Mouse (Mus musculus): ENCODE measurements at regions not wholly inside any gene's neighbourhood (a gene's known extent, or its start where the extent isn't known, plus 50 kb on each side); places are given as distances from the start of the nearest gene placed in this dataset.

GRCm38 (mm10) chr12:27159416-27160062, 182.8 kb downstream of the Sox11 start:
- no peaks in the 10 kb centered on the region for H3K36me3 ChIP-seq (ENCODE audit: control insufficient read depth, insufficient read depth)
- WGBS (ENCODE audit: insufficient replicate concordance) = 65% methylated on average over 8 of the region's 8 CpGs
- H3K9ac ChIP-seq (ENCODE audit: low read depth, low read length) = no peak overlapping the region
- no peak for ATAC-seq (ENCODE audit: low read depth)
- H3K4me2 ChIP-seq (ENCODE audit: low read depth, low read length) = no peak overlapping the region
- H3K27ac ChIP-seq (ENCODE audit: low read length) = no peak overlapping the region
- no peaks in the 10 kb centered on the region for H3K4me1 ChIP-seq (ENCODE audit: control insufficient read depth, low read depth, low read length)
- H3K9me3 ChIP-seq (replicated peaks; ENCODE audit: control insufficient read depth, low read length) = no peaks in the 10 kb centered on the region
- H3K27me3 ChIP-seq (ENCODE audit: control insufficient read depth, insufficient read depth, low read depth, low read length) = no peaks in the 10 kb centered on the region
- no peak overlapping the region for H3K4me3 ChIP-seq (ENCODE audit: low read depth, low read length)

GRCm38 (mm10) chr12:27150871-27151853, 191.2 kb downstream of the Sox11 start:
- Histone ChIP-seq H3K9ac (ENCODE audit: low read depth, low read length) (no peak overlapping the region), H3K4me1 (ENCODE audit: control insufficient read depth, low read depth, low read length) (no peaks in the 10 kb centered on the region), H3K9me3 (replicated peaks; ENCODE audit: control insufficient read depth, low read length) (no peaks in the 10 kb centered on the region), H3K36me3 (ENCODE audit: control insufficient read depth, insufficient read depth) (no peaks in the 10 kb centered on the region), H3K27ac (ENCODE audit: low read length) (no peak overlapping the region), H3K4me2 (ENCODE audit: low read depth, low read length) (no peak overlapping the region), H3K4me3 (ENCODE audit: low read depth, low read length) (no peak overlapping the region), H3K27me3 (ENCODE audit: control insufficient read depth, insufficient read depth, low read depth, low read length) (no peaks in the 10 kb centered on the region)
- WGBS (ENCODE audit: insufficient replicate concordance) = 39% methylated on average over 13 of the region's 13 CpGs
- no peak for ATAC-seq (ENCODE audit: low read depth)

GRCm38 (mm10) chr12:27143310-27143709, 199.1 kb downstream of the Sox11 start:
- Histone ChIP-seq H3K4me2 (ENCODE audit: low read depth, low read length) (no peak overlapping the region), H3K4me1 (ENCODE audit: control insufficient read depth, low read depth, low read length) (no peaks in the 10 kb centered on the region), H3K36me3 (ENCODE audit: control insufficient read depth, insufficient read depth) (no peaks in the 10 kb centered on the region), H3K4me3 (ENCODE audit: low read depth, low read length) (no peak overlapping the region), H3K27me3 (ENCODE audit: control insufficient read depth, insufficient read depth, low read depth, low read length) (no peaks in the 10 kb centered on the region), H3K9me3 (replicated peaks; ENCODE audit: control insufficient read depth, low read length) (no peaks in the 10 kb centered on the region), H3K27ac (ENCODE audit: low read length) (no peak overlapping the region), H3K9ac (ENCODE audit: low read depth, low read length) (no peak overlapping the region)
- 70% methylated on average over 8 of the region's 8 CpGs for WGBS (ENCODE audit: insufficient replicate concordance)
- ATAC-seq (ENCODE audit: low read depth) = no peak

GRCm38 (mm10) chr12:27140335-27140702, 202.1 kb downstream of the Sox11 start:
- Histone ChIP-seq H3K4me2 (ENCODE audit: low read depth, low read length) (no peak overlapping the region), H3K27me3 (ENCODE audit: control insufficient read depth, insufficient read depth, low read depth, low read length) (no peaks in the 10 kb centered on the region), H3K36me3 (ENCODE audit: control insufficient read depth, insufficient read depth) (no peaks in the 10 kb centered on the region), H3K9ac (ENCODE audit: low read depth, low read length) (no peak overlapping the region), H3K27ac (ENCODE audit: low read length) (no peak overlapping the region), H3K4me1 (ENCODE audit: control insufficient read depth, low read depth, low read length) (no peaks in the 10 kb centered on the region), H3K9me3 (replicated peaks; ENCODE audit: control insufficient read depth, low read length) (no peaks in the 10 kb centered on the region), H3K4me3 (ENCODE audit: low read depth, low read length) (no peak overlapping the region)
- ATAC-seq (ENCODE audit: low read depth) = no peak
- 21% methylated on average over 5 of the region's 5 CpGs for WGBS (ENCODE audit: insufficient replicate concordance)

GRCm38 (mm10) chr12:27139683-27140334, 202.6 kb downstream of the Sox11 start:
- H3K4me3 ChIP-seq (ENCODE audit: low read depth, low read length) = no peak overlapping the region
- 51% methylated on average over 12 of the region's 13 CpGs for WGBS (ENCODE audit: insufficient replicate concordance)
- no peak overlapping the region for H3K27ac ChIP-seq (ENCODE audit: low read length)
- no peaks in the 10 kb centered on the region for H3K4me1 ChIP-seq (ENCODE audit: control insufficient read depth, low read depth, low read length)
- H3K9me3 ChIP-seq (replicated peaks; ENCODE audit: control insufficient read depth, low read length) = no peaks in the 10 kb centered on the region
- H3K27me3 ChIP-seq (ENCODE audit: control insufficient read depth, insufficient read depth, low read depth, low read length) = no peaks in the 10 kb centered on the region
- H3K9ac ChIP-seq (ENCODE audit: low read depth, low read length) = no peak overlapping the region
- no peaks in the 10 kb centered on the region for H3K36me3 ChIP-seq (ENCODE audit: control insufficient read depth, insufficient read depth)
- no peak overlapping the region for H3K4me2 ChIP-seq (ENCODE audit: low read depth, low read length)
- ATAC-seq (ENCODE audit: low read depth) = no peak

GRCm38 (mm10) chr12:27138663-27139633, 203.4 kb downstream of the Sox11 start:
- H3K9me3 ChIP-seq (replicated peaks; ENCODE audit: control insufficient read depth, low read length) = no peaks in the 10 kb centered on the region
- WGBS (ENCODE audit: insufficient replicate concordance) = 57% methylated on average over 13 of the region's 13 CpGs
- H3K27me3 ChIP-seq (ENCODE audit: control insufficient read depth, insufficient read depth, low read depth, low read length) = no peaks in the 10 kb centered on the region
- H3K27ac ChIP-seq (ENCODE audit: low read length) = no peak overlapping the region
- H3K4me2 ChIP-seq (ENCODE audit: low read depth, low read length) = no peak overlapping the region
- no peaks in the 10 kb centered on the region for H3K4me1 ChIP-seq (ENCODE audit: control insufficient read depth, low read depth, low read length)
- H3K9ac ChIP-seq (ENCODE audit: low read depth, low read length) = no peak overlapping the region
- ATAC-seq (ENCODE audit: low read depth) = no peak
- no peak overlapping the region for H3K4me3 ChIP-seq (ENCODE audit: low read depth, low read length)
- no peaks in the 10 kb centered on the region for H3K36me3 ChIP-seq (ENCODE audit: control insufficient read depth, insufficient read depth)

GRCm38 (mm10) chr12:27135997-27136559, 206.3 kb downstream of the Sox11 start:
- ATAC-seq (ENCODE audit: low read depth) = no peak
- no peaks in the 10 kb centered on the region for H3K27me3 ChIP-seq (ENCODE audit: control insufficient read depth, insufficient read depth, low read depth, low read length)
- no peaks in the 10 kb centered on the region for H3K4me1 ChIP-seq (ENCODE audit: control insufficient read depth, low read depth, low read length)
- no peaks in the 10 kb centered on the region for H3K9me3 ChIP-seq (replicated peaks; ENCODE audit: control insufficient read depth, low read length)
- 50% methylated on average over 10 of the region's 10 CpGs for WGBS (ENCODE audit: insufficient replicate concordance)
- no peaks in the 10 kb centered on the region for H3K36me3 ChIP-seq (ENCODE audit: control insufficient read depth, insufficient read depth)
- no peak overlapping the region for H3K9ac ChIP-seq (ENCODE audit: low read depth, low read length)
- no peak overlapping the region for H3K27ac ChIP-seq (ENCODE audit: low read length)
- H3K4me2 ChIP-seq (ENCODE audit: low read depth, low read length) = no peak overlapping the region
- H3K4me3 ChIP-seq (ENCODE audit: low read depth, low read length) = no peak overlapping the region

GRCm38 (mm10) chr12:27130544-27130943, 211.8 kb downstream of the Sox11 start:
- ATAC-seq (ENCODE audit: low read depth) = no peak
- no peaks in the 10 kb centered on the region for H3K4me1 ChIP-seq (ENCODE audit: control insufficient read depth, low read depth, low read length)
- H3K4me2 ChIP-seq (ENCODE audit: low read depth, low read length) = no peak overlapping the region
- H3K27me3 ChIP-seq (ENCODE audit: control insufficient read depth, insufficient read depth, low read depth, low read length) = no peaks in the 10 kb centered on the region
- H3K9me3 ChIP-seq (replicated peaks; ENCODE audit: control insufficient read depth, low read length) = no peaks in the 10 kb centered on the region
- H3K27ac ChIP-seq (ENCODE audit: low read length) = no peak overlapping the region
- H3K4me3 ChIP-seq (ENCODE audit: low read depth, low read length) = no peak overlapping the region
- H3K9ac ChIP-seq (ENCODE audit: low read depth, low read length) = no peak overlapping the region
- WGBS (ENCODE audit: insufficient replicate concordance) = 78% methylated on average over 1 of the region's 1 CpGs
- no peaks in the 10 kb centered on the region for H3K36me3 ChIP-seq (ENCODE audit: control insufficient read depth, insufficient read depth)
